Mouse (Mus musculus) cerebral cortex, adult 2 months (tissue): ENCODE results near the gene Ldlrad2.

Source experiments
- WGBS: fragments of 180-500 bp; shearing (Covaris S2); methylation state at CpG from one replicate; pipeline ENCODE4 v1.1.7; 2018; 5-methylcytosine and 5-hydroxymethylcytosine counted together

The Ldlrad2 gene

GRCm38 (mm10) chr4:137553466-137553865 lies 20.9 kb downstream of the Ldlrad2 start:
- 92% methylated on average over 17 of the region's 17 CpGs for WGBS

GRCm38 (mm10) chr4:137546003-137546525 lies 28.3 kb downstream of the Ldlrad2 start:
- 90% methylated on average over 5 of the region's 5 CpGs for WGBS

- WGBS = 98% methylated on average over 9 of the region's 9 CpGs
Measured at GRCm38 (mm10) chr4:137545568-137545967, 28.8 kb downstream of the Ldlrad2 start.

- 93% methylated on average over 10 of the region's 10 CpGs for WGBS
Measured at GRCm38 (mm10) chr4:137542968-137543367, 31.4 kb downstream of the Ldlrad2 start.

- 74% methylated on average over 14 of the region's 14 CpGs for WGBS
Measured at GRCm38 (mm10) chr4:137540356-137540755, 34.0 kb downstream of the Ldlrad2 start.

- 81% methylated on average over 6 of the region's 6 CpGs for WGBS
Measured at GRCm38 (mm10) chr4:137527872-137528271, 46.5 kb downstream of the Ldlrad2 start.

- WGBS = 68% methylated on average over 4 of the region's 4 CpGs
Measured at GRCm38 (mm10) chr4:137527368-137527767, 47.0 kb downstream of the Ldlrad2 start.

GRCm38 (mm10) chr4:137525426-137525825 lies 48.9 kb downstream of the Ldlrad2 start:
- WGBS = 96% methylated on average over 1 of the region's 1 CpGs
